Mouse (Mus musculus) liver, embryonic 14.5 days (tissue): ENCODE data around the gene Usp25. TPM values are rescaled to one million over a fixed set of nuclear protein-coding genes. Genes with fewer than 3 reads are reported as not detected.

Experiments used
- ATAC-seq: fragments of 200-750 bp; cut with Nextera tagmentation; 2 replicates; pipeline ENCODE4 v1.8.0; 2017; ENCODE audit warnings: moderate number of reproducible peaks, mild to moderate bottlenecking, moderate library complexity; ENCODE audit not compliant: insufficient read depth
- DNase-seq, 3 experiments: peaks; one replicate each; pipeline ENCODE4 v3.0.0-alpha.2; 2012 to 2013; ENCODE audit warnings: low read depth in 3 of 3, low spot score in 3 of 3
- H3K27ac ChIP-seq: fragments of 300-500 bp; sonication (generic); 2 replicates; pipeline ENCODE4 v1.5.1; 2014; ENCODE audit warnings: moderate library complexity, mild to moderate bottlenecking, control low read depth, inconsistent platforms
- H3K27me3 ChIP-seq: fragments of 300-500 bp; sonication (generic); 2 replicates; pipeline ENCODE4 v1.6.1; 2014; ENCODE audit warnings: mild to moderate bottlenecking, low read length, moderate library complexity; ENCODE audit not compliant: control insufficient read depth, insufficient read depth
- H3K36me3 ChIP-seq: fragments of 300-500 bp; sonication (generic); replicated peaks from 2 replicates; pipeline ENCODE4 v1.6.1; 2014; ENCODE audit warnings: low read depth; ENCODE audit not compliant: control insufficient read depth, insufficient read depth
- H3K4me1 ChIP-seq, 2 experiments: fragments of 200-500 bp in 1 of 2; fragments of 300-500 bp in 1 of 2; sonication (generic) in 1 of 2; replicated peaks; 2 replicates each; pipeline ENCODE4 v1.6.1; 2012 to 2014; ENCODE audit warnings: antibody characterized with exemption in 1 of 2, inconsistent platforms in 1 of 2, low read length in 1 of 2; ENCODE audit not compliant: control insufficient read depth in 2 of 2, insufficient read depth in 2 of 2
- H3K4me2 ChIP-seq: fragments of 300-500 bp; sonication (generic); 2 replicates; pipeline ENCODE4 v1.6.1; 2014; ENCODE audit warnings: low read depth, mild to moderate bottlenecking, control low read depth, moderate library complexity
- H3K4me3 ChIP-seq, 2 experiments: fragments of 200-500 bp in 1 of 2; fragments of 300-500 bp in 1 of 2; sonication (generic) in 1 of 2; 2 replicates each; pipeline ENCODE4 v1.5.1; 2012 to 2014; ENCODE audit warnings: low read depth in 2 of 2, low read length in 2 of 2, mild to moderate bottlenecking in 2 of 2, control low read depth in 1 of 2, inconsistent platforms in 1 of 2, moderate library complexity in 1 of 2; ENCODE audit not compliant: insufficient read depth in 1 of 2
- H3K9ac ChIP-seq: fragments of 300-500 bp; sonication (generic); replicated peaks from 2 replicates; pipeline ENCODE4 v1.6.1; 2014; ENCODE audit warnings: mild to moderate bottlenecking, control low read depth, moderate library complexity
- H3K9me3 ChIP-seq: fragments of 300-500 bp; sonication (generic); 2 replicates; pipeline ENCODE4 v1.6.1; 2016; ENCODE audit warnings: low read length, mixed read lengths; ENCODE audit not compliant: control insufficient read depth
- CTCF ChIP-seq: IDR thresholded peaks from 2 replicates; pipeline ENCODE4 v1.5.1; 2016; ENCODE audit warnings: antibody characterized with exemption, low read depth, control low read depth
- EP300 ChIP-seq: IDR thresholded peaks from 2 replicates; pipeline ENCODE4 v1.6.1; 2016; ENCODE audit warnings: antibody characterized with exemption, low read depth
- WGBS: fragments of 180-500 bp; shearing (Covaris S2); extraction: QIAGEN DNeasy Blood & Tissue Kit; methylation state at CpG from one replicate; pipeline ENCODE4 v1.1.7; 2014; ENCODE audit not compliant: insufficient replicate concordance; 5-methylcytosine and 5-hydroxymethylcytosine counted together
- polyA plus RNA-seq, 2 experiments: library from polyadenylated mRNA; depleted of rRNA in 1 of 2; stranded (reverse) in 1 of 2; unstranded in 1 of 2; fragments of >200 nt; fragmentation: Nextera tagmentation in 1 of 2; extraction: Ambion mirVana in 1 of 2; gene quantifications; 2 replicates each; pipeline versions ENCODE4 v1.2.1 to v1.2.3; 2012 to 2014

Gene Usp25
- polyA plus RNA-seq, 2 experiments: 30.4 to 45.5 TPM

DNA sequence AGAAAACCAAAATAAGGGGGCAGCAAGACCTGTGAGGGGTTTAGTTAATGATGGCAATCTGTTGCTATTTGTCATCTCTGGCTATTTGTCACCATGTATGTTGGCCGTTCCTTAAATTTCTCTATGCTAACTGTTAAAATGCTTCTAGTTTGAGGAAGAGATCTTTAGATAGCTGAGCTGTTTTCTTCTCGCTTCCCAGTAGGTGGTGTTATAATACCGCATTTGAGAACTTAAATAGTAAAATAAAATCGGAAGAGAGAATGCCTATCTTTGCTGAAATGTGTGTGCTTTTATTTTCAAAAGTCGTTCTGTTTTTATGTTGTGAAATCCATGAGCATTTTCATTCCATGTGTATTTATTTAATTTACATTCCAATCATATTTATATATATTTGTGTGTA is 115.2 kb downstream of the Usp25 start:
- Histone ChIP-seq H3K9ac (no peak overlapping the region), H3K36me3 (no peaks in the 10 kb centered on the region), H3K27ac (no peak overlapping the region), H3K4me3 (no peak overlapping the region), H3K27me3 (no peaks in the 10 kb centered on the region), H3K4me1 (no peaks in the 10 kb centered on the region), H3K9me3 (no peaks in the 10 kb centered on the region), H3K4me2 (no peak overlapping the region)
- DNase-seq (peak in 1 of 3 experiments; percentile 9), ATAC-seq (no peak)
- no peak for TF ChIP-seq CTCF
- TF ChIP-seq EP300: no peak
- 27% methylated on average over 5 of the region's 5 CpGs for WGBS

DNA sequence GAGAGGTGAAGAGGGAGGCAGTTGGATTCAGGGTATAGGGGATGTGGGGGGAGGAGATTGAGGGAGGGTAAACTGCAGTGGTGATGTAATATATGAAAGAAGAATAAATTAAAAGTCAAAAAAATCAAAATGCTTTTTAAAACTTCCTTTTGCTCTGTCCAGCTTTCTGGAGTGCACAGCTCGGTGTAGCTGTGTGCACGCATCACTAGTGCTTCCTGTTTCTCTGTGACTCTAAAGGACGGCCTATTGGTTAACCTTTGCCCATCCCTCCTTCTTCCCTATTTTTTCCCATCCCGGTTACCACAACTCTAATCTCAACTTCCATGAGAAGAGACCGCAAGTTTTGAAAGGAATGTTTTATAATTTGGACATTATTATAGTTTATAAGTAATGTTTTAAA is 119.5 kb downstream of the Usp25 start:
- DNase-seq (no peak), ATAC-seq (no peak)
- no peak overlapping the region for H3K27ac ChIP-seq
- H3K9me3 ChIP-seq: no peaks in the 10 kb centered on the region
- no peak overlapping the region for H3K9ac ChIP-seq
- H3K4me1 ChIP-seq: no peaks in the 10 kb centered on the region
- TF ChIP-seq EP300 (no peak), CTCF (no peak)
- no peaks in the 10 kb centered on the region for H3K27me3 ChIP-seq
- no peak overlapping the region for H3K4me3 ChIP-seq
- no peak overlapping the region for H3K4me2 ChIP-seq
- 63% methylated on average over 5 of the region's 5 CpGs for whole genome bisulfite sequencing
- no peaks in the 10 kb centered on the region for H3K36me3 ChIP-seq

DNA sequence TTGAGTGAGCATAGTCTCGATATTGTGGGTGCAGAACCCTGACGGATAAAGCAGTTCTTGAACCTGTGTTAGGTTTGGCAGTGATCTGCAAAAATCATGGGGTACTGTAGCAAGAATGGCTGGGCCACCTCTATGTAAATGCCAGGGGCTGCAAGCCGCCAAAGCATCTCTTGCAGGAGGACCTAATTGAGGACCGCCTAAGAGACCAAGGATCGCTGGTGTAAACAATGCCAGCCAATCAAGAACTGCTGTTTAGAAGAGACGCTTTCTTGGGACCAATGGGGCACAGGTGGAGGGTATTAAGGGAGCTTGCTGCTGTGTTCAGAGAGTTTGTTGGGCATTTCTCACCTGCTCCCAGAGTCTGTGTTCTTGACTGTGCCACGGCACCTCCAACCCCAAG is 127.1 kb downstream of the Usp25 start:
- Histone ChIP-seq H3K9me3 (no peaks in the 10 kb centered on the region), H3K27ac (no peak overlapping the region), H3K4me3 (no peak overlapping the region), H3K9ac (no peak overlapping the region), H3K4me2 (no peak overlapping the region), H3K4me1 (no peaks in the 10 kb centered on the region), H3K27me3 (no peaks in the 10 kb centered on the region), H3K36me3 (no peaks in the 10 kb centered on the region)
- TF ChIP-seq CTCF (no peak), EP300 (no peak)
- DNase-seq (no peak), ATAC-seq (no peak)
- WGBS: 69% methylated on average over 7 of the region's 7 CpGs

DNA sequence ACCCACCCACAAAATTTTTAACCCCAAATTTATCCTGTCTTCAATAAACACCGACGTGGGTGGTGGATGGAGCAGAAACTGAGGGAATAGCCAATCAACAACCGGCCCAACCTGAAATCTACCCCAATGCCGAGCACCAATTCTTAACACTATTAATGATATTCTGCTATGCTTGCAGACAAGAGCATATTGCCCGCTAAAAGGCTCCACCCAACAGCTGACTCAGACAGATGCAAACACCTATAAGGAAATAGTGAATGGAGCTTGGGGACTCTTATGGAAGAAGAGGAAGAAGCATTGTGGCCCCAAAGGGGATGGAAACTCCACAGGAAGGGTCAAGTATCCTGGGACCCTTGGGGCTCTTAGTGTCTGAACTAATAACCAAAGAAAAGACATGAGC is 133.3 kb downstream of the Usp25 start:
- no peak for ATAC-seq
- no peak for TF ChIP-seq CTCF
- TF ChIP-seq EP300: no peak
- 70% methylated on average over 5 of the region's 5 CpGs for WGBS

DNA sequence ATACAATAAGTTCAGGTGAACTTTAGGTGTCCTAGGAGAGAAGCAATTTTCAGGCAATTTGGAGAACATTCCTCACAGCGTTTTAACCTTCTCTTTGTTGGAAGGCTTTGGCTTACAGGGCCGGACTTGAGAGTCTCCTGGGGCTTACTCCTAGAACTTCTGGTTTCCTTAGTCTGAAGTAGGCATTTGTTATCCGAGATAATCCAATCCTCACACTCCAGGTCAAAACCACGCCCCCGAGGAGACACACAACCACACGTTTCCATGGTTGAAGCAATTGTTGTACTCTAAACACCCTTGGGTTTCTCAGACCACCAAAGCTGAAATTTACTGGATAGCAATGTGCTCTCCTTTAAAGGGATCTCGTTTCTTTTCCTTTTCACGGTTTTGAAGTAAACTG is 136.8 kb downstream of the Usp25 start:
- TF ChIP-seq CTCF (no peak), EP300 (no peak)
- 50% methylated on average over 8 of the region's 8 CpGs for WGBS
- Histone ChIP-seq H3K4me1 (no peaks in the 10 kb centered on the region), H3K4me3 (no peak overlapping the region), H3K27me3 (no peaks in the 10 kb centered on the region), H3K36me3 (no peaks in the 10 kb centered on the region), H3K27ac (no peak overlapping the region), H3K9ac (no peak overlapping the region), H3K9me3 (no peaks in the 10 kb centered on the region), H3K4me2 (no peak overlapping the region)
- DNase-seq (no peak), ATAC-seq (no peak)

More for the DNA sequence above, 133.3 kb downstream of the Usp25 start:
- Histone ChIP-seq H3K4me2 (no peak overlapping the region), H3K36me3 (no peaks in the 10 kb centered on the region), H3K9me3 (no peaks in the 10 kb centered on the region), H3K27me3 (no peaks in the 10 kb centered on the region), H3K4me1 (no peaks in the 10 kb centered on the region), H3K9ac (no peak overlapping the region), H3K4me3 (no peak overlapping the region), H3K27ac (no peak overlapping the region)
- DNase-seq: no peak
